Mouse (Mus musculus): Measurements from ENCODE around the gene Cryaa. TPM values are rescaled to one million over a fixed set of nuclear protein-coding genes. Genes with fewer than 3 reads are reported as not detected.

The Cryaa gene
- total and polyA plus RNA-seq, 3 experiments, result not detected

- peaks cover 0 to 5% of the 10 kb centered on the region in 2 experiments; a peak in 3 of 4 replicates for H3K4me1 ChIP-seq (ENCODE audit: control insufficient read depth in 1 of 2, insufficient read depth in 2 of 2, low read length in 2 of 2)
- DNase-seq (ENCODE audit: low read depth, low spot score), result no peak
- no peak for TF ChIP-seq ZMIZ1 (IDR thresholded peaks at IDR 0.05; ENCODE audit: low read depth, low read length)
- TF ChIP-seq POLR2A (IDR thresholded peaks at IDR 0.05; ENCODE audit: control insufficient read depth in 1 of 2, insufficient read depth in 1 of 2, low read depth in 1 of 2, low read length in 2 of 2, poor library complexity in 1 of 2), result peak in 1 of 2 experiments; percentile 14; a peak in 1 of 4 replicates
- H3K27me3 ChIP-seq (ENCODE audit: control insufficient read depth in 1 of 2, insufficient read depth in 2 of 2, low read length in 2 of 2), result no peaks in the 10 kb centered on the region
- H3K9ac ChIP-seq (ENCODE audit: control insufficient read depth, low read depth, low read length, poor library complexity, severe bottlenecking), result no peak overlapping the region
- H3K79me2 ChIP-seq (ENCODE audit: control insufficient read depth, insufficient read depth, low read length, poor library complexity), result peaks cover 35% of the 10 kb centered on the region
- H3K36me3 ChIP-seq (ENCODE audit: control insufficient read depth in 1 of 2, insufficient read depth in 2 of 2, low read length in 2 of 2), result peaks cover 11 to 40% of the 10 kb centered on the region in 2 experiments
- no peaks in the 10 kb centered on the region for H3K9me3 ChIP-seq (replicated peaks; ENCODE audit: insufficient read depth, low read length)
- H3K27ac ChIP-seq (ENCODE audit: control insufficient read depth, low read depth, low read length), result no peak overlapping the region
- H3K4me3 ChIP-seq (ENCODE audit: control insufficient read depth in 1 of 2, insufficient read depth in 1 of 2, low read depth in 2 of 2, low read length in 2 of 2), result no peak overlapping the region
These were observed 24.3 kb upstream of the Cryaa start for GRCm38 (mm10) chr17:31653277-31653676.

- Histone ChIP-seq H3K4me1 (ENCODE audit: control insufficient read depth in 1 of 2, insufficient read depth in 2 of 2, low read length in 2 of 2) (peaks cover 0 to 7% of the 10 kb centered on the region in 2 experiments; a peak in 3 of 4 replicates), H3K9me3 (replicated peaks; ENCODE audit: insufficient read depth, low read length) (no peaks in the 10 kb centered on the region), H3K9ac (ENCODE audit: control insufficient read depth, low read depth, low read length, poor library complexity, severe bottlenecking) (no peak overlapping the region), H3K27me3 (ENCODE audit: control insufficient read depth in 1 of 2, insufficient read depth in 2 of 2, low read length in 2 of 2) (no peaks in the 10 kb centered on the region), H3K27ac (ENCODE audit: control insufficient read depth, low read depth, low read length) (no peak overlapping the region), H3K36me3 (ENCODE audit: control insufficient read depth in 1 of 2, insufficient read depth in 2 of 2, low read length in 2 of 2) (peaks cover 16 to 37% of the 10 kb centered on the region in 2 experiments), H3K4me3 (ENCODE audit: control insufficient read depth in 1 of 2, insufficient read depth in 1 of 2, low read depth in 2 of 2, low read length in 2 of 2) (no peak overlapping the region), H3K79me2 (ENCODE audit: control insufficient read depth, insufficient read depth, low read length, poor library complexity) (peaks cover 37% of the 10 kb centered on the region)
- no peak for TF ChIP-seq MXI1 (IDR thresholded peaks at IDR 0.05; ENCODE audit: low read depth, low read length)
- TF ChIP-seq ZC3H11A (IDR thresholded peaks at IDR 0.05; ENCODE audit: low read depth, low read length), result no peak
- DNase-seq (ENCODE audit: low read depth, low spot score), result no peak
These were observed 22.2 kb upstream of the Cryaa start for GRCm38 (mm10) chr17:31655366-31655765.

GRCm38 (mm10) chr17:31656682-31657081, 20.9 kb upstream of the Cryaa start:
- no peak for DNase-seq (ENCODE audit: low read depth, low spot score)
- Histone ChIP-seq H3K9ac (ENCODE audit: control insufficient read depth, low read depth, low read length, poor library complexity, severe bottlenecking) (peak overlapping the region; percentile 32), H3K4me1 (ENCODE audit: control insufficient read depth in 1 of 2, insufficient read depth in 2 of 2, low read length in 2 of 2) (peaks cover 0 to 7% of the 10 kb centered on the region in 2 experiments; a peak in 3 of 4 replicates), H3K36me3 (ENCODE audit: control insufficient read depth in 1 of 2, insufficient read depth in 2 of 2, low read length in 2 of 2) (peaks cover 16 to 28% of the 10 kb centered on the region in 2 experiments), H3K4me3 (ENCODE audit: control insufficient read depth in 1 of 2, insufficient read depth in 1 of 2, low read depth in 2 of 2, low read length in 2 of 2) (no peak overlapping the region), H3K79me2 (ENCODE audit: control insufficient read depth, insufficient read depth, low read length, poor library complexity) (peaks cover 37% of the 10 kb centered on the region), H3K27me3 (ENCODE audit: control insufficient read depth in 1 of 2, insufficient read depth in 2 of 2, low read length in 2 of 2) (no peaks in the 10 kb centered on the region), H3K9me3 (replicated peaks; ENCODE audit: insufficient read depth, low read length) (no peaks in the 10 kb centered on the region), H3K27ac (ENCODE audit: control insufficient read depth, low read depth, low read length) (no peak overlapping the region)
- TF ChIP-seq RAD21 (IDR thresholded peaks at IDR 0.05; ENCODE audit: low read depth, low read length) (no peak), E2F4 (IDR thresholded peaks at IDR 0.05; ENCODE audit: borderline replicate concordance, low read depth, low read length) (no peak), MYC (IDR thresholded peaks at IDR 0.05; ENCODE audit: low read depth, low read length) (no peak), MXI1 (IDR thresholded peaks at IDR 0.05; ENCODE audit: low read depth, low read length) (no peak), MYB (IDR thresholded peaks at IDR 0.05; ENCODE audit: low read depth, low read length) (no peak), CHD2 (IDR thresholded peaks at IDR 0.05; ENCODE audit: low read length) (no peak), BHLHE40 (IDR thresholded peaks at IDR 0.05; ENCODE audit: borderline replicate concordance, low read depth, low read length) (no peak), MAX (IDR thresholded peaks at IDR 0.05; ENCODE audit: low read length) (no peak), TCF12 (IDR thresholded peaks at IDR 0.05; ENCODE audit: low read depth, low read length) (no peak), HCFC1 (IDR thresholded peaks at IDR 0.05; ENCODE audit: low read depth, low read length) (no peak), POLR2AphosphoS5 (IDR thresholded peaks at IDR 0.05; ENCODE audit: borderline replicate concordance, low read depth, low read length) (no peak), NELFE (IDR thresholded peaks at IDR 0.05; ENCODE audit: low read depth, low read length) (no peak), ZNF384 (IDR thresholded peaks at IDR 0.05; ENCODE audit: low read depth, low read length) (no peak), MAFK (IDR thresholded peaks at IDR 0.05; ENCODE audit: borderline replicate concordance, low read depth, low read length) (no peak), POLR2A (IDR thresholded peaks at IDR 0.05; ENCODE audit: control insufficient read depth in 1 of 2, insufficient read depth in 1 of 2, low read depth in 1 of 2, low read length in 2 of 2, poor library complexity in 1 of 2) (no peak; a peak in 1 of 4 replicates), USF1 (IDR thresholded peaks at IDR 0.05; ENCODE audit: low read depth, low read length) (no peak), TAL1 (IDR thresholded peaks at IDR 0.05; ENCODE audit: low read length) (no peak), CHD1 (IDR thresholded peaks at IDR 0.05; ENCODE audit: low read depth, low read length) (no peak), MAZ (IDR thresholded peaks at IDR 0.05; ENCODE audit: low read depth, low read length) (no peak)
